Mouse (Mus musculus): ENCODE data around the gene Arpc2.

Arpc2 gene

DNA sequence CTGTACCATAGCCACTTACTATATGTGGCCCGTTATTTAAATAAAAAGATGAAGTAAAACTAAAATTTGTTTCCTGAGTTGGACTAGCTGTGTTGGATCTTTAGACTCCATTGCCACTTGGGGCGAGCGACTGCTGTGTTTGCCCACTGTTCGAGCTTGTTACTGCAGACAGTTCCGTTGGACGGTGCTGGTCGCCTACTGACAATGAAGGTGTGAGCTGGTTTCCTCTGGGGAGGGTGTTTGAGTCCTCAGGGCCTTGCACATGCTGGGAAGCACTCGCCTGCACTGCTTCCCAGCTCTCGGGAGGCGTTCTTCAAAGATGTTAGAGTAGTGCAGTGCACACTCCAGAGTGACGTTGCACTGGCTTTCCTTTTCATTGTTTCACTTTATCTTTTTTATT, 3.7 kb downstream of the Arpc2 start:
- DNase-seq = peak; percentile 19 to 34

DNA sequence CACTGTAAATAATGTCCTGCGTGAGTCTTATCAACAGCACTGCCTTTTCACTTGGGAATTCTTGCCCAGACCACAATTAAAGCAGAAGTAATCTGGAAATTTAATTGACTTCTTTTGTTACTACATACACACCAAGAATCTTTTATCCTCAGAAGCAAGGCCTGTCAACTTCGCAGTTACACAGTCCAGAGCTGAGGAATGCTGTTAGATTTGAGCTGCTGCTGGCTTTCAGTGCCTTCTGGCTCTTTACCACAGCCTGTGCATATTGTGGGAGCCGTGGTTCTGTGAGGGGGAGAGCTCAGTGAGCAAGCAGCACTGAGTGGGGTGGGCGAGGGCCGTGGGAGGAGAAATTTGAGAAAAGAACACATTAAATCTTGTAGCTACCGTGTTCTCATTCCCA, 4.4 kb downstream of the Arpc2 start:
- no peak for DNase-seq

DNA sequence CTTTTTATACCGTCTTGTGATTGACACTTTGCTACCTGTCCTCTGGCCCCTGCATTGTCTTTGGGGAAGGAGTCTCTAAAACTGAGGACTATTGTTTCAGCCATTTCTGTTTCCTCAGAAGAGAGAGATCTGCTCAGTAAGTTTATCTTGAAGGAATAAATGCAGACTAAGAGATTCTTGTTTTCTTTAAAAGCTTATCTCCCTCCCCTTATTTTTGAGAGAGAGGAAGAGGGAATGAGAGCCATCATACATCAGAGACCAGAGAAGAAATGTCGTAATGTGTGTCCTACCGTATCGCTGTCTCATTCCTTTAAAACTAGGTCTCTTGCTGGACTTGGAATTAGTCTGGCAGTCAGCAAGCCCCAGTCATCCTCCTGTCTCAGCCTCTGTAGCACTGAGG, 4.9 kb downstream of the Arpc2 start:
- DNase-seq = no peak

DNA sequence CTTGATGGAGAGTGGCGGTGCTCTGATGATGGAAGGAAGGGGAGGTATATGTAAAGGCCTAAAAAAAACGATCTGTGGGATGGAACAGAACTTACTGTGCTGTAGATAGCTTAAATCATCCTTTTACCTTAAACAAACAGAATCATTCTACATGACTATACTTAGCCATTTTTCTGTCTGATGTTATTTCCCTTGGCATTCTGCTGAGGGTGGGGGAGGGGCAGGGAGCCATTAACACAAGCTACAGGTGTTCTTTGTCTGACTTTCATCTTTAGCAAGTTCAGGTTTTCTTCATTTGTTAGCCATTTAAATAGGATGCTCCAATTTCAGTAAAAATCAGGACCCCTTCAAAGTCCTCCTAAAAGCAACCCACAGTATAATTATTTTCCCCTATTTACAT, 9.6 kb downstream of the Arpc2 start:
- no peak for DNase-seq

DNA sequence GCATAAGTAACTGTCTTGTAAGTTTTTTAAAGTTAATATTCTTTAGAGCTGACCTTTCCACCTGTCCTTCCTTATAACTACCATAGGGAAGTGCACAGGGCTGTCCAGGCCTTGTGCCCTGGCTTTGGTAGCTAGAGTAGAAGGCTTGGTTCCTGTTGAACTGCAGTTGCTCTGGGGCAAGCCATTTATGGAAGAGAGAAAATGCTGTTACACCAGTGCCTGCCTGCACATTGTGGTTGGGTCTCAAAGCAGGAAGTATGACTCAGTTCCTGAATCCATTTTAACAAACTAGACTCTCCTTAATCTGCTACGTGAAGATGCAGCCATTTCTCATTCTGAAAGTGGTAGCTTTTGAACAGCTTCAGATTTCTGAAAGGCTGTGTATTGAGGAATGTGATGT, 12.9 kb downstream of the Arpc2 start:
- DNase-seq = peak; percentile 56 to 60

DNA sequence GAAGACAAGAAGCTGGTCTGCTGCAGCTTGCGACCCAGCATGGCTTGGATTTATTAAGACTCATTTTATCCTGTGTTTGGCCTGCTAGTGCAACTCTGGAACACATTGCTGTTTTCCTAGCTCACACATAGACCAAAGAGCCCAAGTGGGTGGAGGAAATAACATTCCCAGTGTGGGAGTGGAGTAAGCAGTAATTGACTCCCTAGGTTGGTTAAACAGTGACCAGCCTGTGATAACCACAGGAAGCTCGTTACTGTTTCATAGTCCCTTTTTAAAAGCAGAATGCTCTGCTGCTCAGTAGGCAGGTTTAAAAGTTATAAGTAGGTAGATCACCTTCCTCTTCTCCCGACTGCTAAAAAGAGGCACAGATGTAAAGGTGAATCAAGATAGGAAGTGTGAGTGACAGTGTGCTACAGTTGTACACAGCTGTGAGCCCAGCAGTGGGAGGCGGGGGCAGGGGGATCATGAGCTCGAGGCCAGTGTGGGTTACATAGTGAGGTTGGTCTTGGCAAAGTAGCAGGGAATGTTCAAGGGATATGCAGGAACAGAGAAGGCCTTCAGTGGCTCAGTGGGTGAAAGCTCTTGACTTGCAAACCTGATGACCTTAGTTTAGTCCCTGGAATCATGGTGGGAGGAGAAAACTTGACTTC, 13.6 kb downstream of the Arpc2 start:
- DNase-seq = peak in 1 of 2 experiments; percentile 10

DNA sequence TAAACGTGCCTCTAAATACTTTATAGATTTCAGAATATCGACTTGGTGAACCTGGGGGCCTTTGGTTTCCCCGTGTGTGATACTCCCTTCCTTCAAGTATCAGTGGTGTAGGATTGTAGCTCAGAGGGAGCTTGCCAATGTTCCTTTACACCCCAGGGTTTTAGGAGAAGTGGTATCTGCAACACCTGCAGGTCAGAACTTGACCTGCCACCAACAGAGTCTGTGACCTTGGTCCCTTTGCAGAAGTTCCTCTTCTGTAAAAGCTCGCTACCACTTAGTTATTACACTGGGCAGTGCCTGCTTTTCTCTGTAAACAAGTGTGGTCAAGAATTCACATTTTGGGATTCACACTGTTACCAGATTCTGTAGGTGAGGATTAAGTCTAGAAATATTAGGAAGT, 14.2 kb downstream of the Arpc2 start:
- DNase-seq = no peak

DNA sequence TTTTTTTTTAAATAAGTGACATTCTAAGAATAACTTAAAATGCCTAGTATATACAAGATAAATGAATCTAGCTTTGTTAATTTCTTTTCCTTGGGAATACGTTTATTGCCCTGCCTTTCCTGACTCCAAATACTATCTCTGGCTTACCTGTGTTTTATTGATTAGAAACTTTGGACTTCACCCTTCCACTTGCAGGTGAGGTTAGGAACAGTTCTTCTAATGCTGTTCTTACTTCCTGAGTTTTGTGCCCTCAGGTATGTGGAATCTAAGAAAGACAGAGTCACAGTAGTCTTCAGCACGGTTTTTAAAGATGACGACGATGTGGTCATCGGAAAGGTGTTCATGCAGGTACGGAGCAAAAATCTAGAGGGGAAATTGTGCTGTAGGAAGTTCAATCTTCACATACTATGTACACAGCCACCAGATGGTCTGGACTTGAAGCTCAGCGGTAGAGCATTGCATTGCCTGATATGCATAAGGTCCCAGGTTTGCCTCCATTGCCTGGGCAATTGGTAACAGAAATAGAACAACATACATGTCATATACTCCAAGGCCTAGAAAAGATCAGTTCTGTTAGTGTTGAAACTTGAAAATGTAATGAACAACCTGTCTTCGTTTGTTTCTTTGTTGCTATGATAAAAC, 19.9 kb downstream of the Arpc2 start:
- no peak for DNase-seq

DNA sequence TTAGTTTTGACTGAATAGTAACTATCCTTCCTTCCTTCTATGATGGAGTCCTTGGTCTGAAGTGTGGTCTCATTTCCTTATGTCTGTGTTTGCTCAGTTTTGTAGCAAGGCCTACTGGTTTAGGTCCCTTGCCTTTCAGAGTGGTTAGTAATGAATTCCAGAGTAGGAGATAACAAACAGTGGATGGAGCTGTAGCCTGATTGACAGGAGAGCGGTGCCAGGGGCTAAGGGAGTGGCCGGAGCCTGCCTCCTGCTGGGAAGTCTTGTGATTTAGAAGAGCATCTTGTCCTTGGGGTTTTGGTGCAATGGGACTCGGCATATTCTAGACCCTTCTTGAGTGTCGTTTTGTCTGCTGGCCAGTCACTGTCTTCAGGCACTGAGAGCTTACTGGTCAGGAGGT, 20.9 kb downstream of the Arpc2 start:
- no peak for DNase-seq

DNA sequence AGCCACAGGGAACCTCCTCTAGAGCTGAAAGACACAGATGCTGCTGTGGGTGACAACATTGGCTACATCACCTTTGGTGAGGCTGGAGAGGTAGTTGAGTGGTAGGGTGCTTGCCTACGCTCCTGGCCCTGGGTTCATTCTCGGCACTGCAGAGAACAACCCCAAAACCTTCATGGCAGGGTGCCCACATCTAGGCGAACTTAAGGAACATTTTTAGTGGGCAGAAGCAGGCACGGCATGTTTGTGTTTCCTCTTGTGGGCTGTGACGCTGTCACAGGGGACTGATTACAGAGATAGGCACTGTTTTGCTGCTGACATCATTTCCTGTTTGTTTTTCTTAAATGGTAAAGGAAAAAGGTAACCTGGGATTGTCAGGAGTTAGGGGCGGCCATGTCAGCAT, 26.6 kb downstream of the Arpc2 start:
- no peak for DNase-seq

DNA sequence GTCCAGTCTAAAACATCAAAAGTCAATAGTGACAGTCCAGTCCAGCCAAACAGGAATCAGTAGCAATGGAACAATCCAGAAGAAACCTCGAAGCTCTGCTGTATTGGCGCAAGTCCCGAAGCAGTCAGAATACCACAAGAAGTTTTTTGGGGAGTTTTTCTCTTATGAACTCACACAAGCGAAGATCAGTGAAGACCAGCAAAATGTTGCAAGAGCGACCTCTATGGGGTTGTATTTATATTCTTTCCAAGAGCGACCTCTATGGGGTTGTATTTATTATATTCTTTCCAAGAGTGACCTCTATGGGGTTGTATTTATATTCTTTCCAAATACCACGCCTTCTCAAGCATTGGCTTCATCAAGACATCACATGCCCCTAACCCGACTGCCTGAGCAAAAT, 32.9 kb downstream of the Arpc2 start:
- DNase-seq = no peak

DNA sequence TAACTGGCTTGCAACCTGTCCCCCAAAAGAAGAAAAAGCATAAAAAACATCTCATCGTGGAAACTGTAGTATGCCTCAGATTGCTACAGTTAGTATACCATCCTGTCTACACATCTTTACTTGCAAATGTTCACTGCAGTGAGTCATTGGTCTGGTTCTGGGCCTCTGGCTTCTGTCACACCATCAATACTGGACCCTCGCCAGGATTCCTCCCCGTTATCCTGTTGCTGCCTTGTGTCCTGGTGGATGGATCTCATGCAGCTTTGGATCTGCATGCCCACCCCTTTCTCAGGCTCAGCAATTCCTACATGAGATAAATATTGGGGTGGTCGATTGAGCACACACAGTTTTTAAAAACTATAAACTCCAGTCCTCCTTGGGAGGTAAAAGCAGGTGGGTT, 35.8 kb downstream of the Arpc2 start:
- no peak for DNase-seq

DNA sequence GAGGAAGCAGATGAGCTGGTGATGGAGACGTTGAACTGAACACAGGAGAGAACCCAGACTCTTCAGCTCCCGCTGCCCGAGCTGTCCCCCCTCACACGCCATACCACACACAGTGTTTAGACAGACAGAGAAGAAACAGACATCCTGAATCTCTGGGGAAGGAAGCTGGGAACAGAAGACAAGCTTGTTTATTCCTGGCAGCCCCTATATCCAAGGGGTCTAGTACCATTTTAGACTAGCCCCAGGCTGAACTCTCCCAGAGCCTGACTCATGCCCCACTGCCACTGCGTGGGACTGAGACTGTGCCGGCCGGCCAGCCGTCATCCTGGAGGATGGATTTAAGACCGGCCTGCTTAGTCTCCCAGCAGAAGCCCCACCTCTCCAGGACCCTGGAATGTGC, 39.1 kb downstream of the Arpc2 start:
- no peak for DNase-seq

DNA sequence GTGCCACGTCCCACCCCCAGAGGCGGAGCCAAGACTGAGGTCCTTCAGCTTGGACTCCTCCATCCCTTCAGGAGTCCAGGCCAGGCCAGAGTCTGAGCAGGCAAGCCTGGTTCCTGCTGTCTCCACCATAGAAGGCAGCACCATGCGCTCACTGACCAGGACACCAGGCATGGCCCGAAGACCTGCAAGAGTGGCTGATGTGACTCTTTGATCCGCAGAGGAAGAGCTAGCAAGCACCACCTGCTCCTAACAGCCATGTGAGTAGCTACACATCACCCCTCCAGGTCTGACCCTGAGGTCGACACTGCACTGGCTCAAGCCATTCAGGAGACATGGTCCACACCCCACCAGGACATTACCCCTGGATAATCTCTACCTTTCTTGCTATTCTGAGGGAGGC, 41.2 kb downstream of the Arpc2 start:
- DNase-seq = no peak

DNA sequence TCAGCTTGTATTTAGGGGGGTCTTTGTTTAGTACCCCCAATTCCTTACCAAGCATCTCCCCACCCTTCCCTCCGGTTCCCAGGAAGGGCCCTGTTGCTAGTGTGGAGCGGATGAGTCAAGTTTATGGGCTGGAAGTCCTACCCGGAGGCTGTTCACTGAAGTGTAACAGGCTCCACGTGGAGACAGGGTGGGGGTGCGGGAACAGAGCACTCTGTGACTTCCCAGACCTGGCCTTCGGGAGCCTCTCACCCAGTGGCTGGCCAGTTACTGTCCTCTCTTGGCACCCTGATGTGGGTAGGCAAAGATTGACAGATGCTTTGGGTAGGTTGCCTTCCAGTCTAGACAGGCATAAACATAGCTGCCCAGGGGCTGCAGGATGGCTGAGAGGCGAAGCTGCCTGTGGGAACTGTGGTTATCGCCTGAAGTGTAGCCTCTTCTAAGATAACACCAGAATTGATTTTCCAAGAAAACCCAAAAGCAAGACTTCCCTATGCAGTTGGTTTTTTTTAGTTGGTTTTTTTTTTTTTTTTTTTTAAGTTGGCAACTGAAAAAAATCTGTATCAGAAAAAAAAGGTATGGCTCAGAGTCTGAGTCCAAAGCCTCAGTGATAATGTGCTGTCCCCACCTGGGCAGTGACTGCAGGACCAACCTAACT, 42.1 kb downstream of the Arpc2 start:
- no peak for DNase-seq

DNA sequence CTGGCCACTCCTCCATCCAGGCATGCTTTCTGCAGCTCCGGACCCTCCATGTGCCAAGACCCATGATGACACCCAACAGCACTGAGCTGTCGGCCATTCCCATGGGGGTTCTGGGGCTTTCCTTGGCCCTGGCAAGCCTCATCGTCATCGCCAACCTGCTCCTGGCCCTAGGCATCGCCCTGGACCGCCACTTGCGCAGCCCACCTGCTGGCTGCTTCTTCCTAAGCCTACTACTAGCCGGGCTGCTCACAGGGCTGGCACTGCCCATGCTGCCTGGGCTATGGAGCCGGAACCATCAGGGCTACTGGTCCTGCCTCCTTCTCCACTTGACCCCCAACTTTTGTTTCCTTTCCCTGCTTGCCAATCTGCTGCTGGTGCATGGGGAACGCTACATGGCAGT, 42.7 kb downstream of the Arpc2 start, which contains the start of gene Gpbar1:
TSS of gene Gpbar1 (plus strand) at position 13 of the 400 bp plus-strand sequence.
- no peak for DNase-seq

DNA sequence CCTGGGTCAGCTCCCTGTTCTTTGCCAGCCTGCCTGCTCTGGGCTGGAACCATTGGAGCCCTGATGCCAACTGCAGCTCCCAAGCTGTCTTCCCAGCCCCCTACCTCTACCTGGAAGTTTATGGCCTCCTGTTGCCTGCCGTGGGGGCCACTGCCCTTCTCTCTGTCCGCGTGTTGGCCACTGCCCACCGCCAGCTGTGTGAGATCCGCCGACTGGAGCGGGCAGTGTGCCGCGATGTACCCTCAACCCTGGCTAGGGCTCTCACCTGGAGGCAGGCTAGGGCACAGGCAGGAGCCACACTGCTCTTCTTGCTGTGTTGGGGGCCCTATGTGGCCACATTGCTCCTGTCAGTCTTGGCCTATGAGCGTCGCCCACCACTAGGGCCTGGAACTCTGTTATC, 43.1 kb downstream of the Arpc2 start:
- no peak for DNase-seq

DNA sequence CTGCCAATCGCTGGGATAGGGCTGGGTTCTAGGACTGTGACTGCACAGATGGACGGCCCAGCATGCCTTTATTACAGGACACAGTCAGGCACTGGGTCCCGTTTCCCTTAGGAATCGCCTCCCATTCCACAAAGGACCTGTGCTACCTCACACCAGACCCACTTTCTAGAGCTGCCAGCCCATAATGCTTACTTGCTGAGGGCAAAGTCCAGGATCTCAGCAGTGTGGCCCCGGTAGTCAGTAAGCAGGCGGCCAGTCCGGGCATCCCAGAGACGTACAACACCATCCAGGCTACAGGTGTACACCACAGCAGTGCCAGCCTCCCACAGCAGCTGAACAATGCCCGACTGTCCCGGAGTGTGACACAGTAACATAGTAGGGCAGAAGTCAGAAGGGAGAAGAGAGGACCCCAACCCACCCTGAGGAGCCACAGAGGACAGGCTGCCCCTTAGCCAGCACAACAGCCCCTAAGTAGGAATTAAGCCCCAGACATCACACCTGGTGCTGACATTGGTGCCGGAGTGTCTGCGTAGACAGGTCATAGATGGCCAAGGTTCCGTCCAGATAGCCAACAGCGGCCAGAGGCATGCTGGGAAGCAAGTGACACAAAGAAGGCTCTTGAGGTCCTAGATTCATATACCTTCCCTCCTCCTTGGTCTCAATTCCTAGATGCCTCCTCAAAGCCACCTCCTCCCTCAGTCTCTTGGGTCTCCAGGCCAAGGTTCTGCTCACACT, 44.9 kb downstream of the Arpc2 start:
- no peak for DNase-seq

DNA sequence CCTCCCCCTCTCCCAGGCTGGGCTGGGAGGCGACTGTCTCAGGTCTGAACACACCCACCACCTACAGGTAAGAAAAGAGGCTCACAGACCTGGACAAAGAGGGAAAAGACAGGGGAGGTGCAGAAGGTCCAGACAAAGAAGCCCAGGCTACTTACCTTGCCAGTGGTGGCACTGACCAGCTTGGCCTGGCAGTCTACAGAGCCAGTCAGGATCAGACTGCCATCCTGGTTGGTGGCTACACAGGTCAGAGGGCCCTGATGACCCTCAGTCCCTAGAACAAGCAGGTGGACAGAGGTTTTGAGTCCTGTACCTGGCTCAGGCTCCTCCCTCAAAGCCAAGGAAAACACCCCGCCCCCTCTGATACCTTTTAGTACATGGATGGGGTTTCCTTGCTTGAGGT, 45.5 kb downstream of the Arpc2 start:
- DNase-seq = no peak

DNA sequence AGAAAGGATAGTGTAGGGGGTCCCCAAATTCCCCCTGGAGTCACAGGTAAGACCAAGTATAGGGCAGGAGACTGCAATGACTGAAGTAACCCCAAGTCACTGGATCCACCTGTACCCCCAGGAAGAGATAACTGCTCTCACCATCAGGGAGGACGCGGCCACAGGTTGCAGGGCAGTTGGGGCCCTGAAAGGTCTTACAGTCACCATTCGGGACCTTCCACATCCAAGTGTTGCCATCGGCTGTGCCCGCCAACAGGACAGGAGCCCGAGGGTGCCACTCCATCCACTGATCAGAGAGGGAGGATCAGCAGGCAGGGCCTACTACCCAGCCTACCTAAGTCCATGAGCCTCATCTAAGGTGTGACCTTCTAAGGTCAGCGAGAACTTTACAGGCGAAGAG, 46.0 kb downstream of the Arpc2 start:
- DNase-seq = no peak

DNA sequence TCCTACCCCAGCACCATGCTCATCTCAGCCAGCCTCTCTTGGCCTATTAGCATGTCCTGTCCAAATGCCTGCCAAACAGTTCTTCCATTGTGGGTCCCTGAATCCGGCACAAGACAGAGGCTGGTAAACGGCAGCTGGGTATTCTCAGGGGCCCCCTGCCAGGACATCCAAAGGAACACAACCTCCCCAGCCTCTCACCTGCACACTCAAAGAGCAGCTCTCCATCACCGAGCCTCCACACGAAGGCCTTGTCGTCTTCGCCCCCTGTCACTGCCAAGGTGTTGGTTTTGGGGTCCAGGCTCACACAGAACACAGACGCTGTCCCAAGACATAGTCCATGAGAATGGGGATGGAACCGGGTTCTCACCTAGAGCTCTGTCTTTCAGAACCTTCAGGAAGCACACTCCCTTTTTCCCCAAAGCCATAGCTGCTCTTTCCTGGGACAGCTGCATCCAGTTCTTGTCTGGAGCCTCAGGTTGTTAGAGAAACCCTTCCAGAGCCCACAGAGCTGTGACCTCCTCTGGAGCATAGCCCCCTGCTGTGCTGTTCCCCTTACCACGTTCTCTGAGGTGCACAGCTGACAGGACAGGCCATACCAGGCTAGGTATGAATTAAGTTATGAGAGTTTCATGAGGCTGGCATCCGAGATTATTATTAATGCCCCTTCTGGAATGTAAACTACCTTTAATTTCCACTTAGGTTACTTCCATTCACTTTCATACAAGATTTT, 47.2 kb downstream of the Arpc2 start:
- DNase-seq = no peak

DNA sequence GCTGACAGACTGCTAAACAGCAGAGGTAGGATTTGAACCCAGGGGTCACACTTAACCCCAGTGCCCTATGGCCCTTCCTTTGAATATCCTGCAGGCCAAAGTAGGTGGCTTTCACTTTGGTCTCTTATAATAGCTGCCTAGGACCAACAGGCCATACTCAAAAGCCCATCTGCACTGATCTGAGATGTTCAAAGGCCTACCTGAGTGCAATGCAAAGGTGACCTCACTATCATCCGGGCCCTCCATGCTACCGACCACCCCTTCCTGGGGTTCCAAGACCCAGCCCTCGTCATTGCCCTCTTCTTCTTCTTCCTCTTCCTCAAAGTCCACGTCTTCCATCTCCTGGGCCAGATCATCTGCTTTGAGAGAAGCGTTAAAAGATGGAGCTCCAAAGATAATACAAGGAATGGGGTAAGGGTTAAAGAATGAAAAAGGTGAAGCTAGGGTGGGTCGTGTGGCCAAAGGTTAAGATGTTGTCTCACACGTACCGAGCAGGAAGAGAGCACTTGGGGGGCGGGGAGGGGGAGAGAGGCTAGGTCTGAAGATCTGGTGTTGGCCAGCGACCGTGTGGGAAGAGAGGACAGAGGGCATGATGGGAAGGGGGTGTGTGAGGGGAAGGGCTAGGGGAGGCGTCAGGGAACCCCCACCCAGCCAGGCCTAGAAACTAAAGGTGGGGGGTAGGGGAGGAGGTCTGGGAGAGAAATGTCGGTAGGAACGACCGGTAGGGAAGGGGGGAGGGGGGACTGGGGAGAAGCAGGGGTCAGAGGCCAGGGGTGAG, 48.0 kb downstream of the Arpc2 start:
- peak; percentile 49 to 50 for DNase-seq

Measured in B cell, adult 2 months (primary cell).